Comparison of ENCODE assay signal across 25 mouse cellular contexts in the genomic region with DNA sequence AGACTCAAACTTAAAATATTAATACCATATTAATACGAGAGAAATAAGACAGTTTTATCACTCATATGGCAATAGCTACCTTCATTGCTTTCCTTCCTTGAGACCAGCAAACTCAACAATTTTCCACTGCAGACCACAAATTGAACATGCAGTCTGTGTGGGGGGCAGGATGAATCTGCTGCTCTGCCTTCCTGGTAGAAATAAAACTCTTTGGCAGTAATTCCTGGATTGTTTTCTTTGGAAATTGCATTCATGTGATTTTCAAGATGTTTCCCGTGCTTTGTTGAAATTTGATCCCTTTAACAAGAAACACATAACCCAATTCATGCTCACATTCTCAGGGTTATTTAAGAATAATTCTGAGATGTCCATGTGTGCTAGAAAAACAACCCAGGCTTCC.
DNase-seq lines count a peak whose midpoint lies in the region; ATAC-seq and TF ChIP-seq lines count a peak whose summit lies in the region.
"Had no signal": no experiment of that assay in that cellular context is flagged by ENCODE, and none has a peak within 500 bp of the region (broad histone marks: within the 10 kb centered on the region; RNA-seq: fewer than 3 reads in every experiment).

No protein-coding gene starts in this region.

- WGBS in embryonic facial prominence, embryonic 15.5 days: 21% methylated on average over 2 of the region's 2 CpGs
- WGBS in midbrain, embryonic 13.5 days: 82% methylated on average over 2 of the region's 2 CpGs

- in situ Hi-C loops in Patski (cut with MboI; ENCODE audit: low pct_unique_long_range_greater_than_20kb): no loop called here

- H3K4me2 ChIP-seq in embryonic facial prominence, embryonic 15.5 days (replicated peaks): no peak overlapping the region
- H3K4me2 ChIP-seq in midbrain, embryonic 13.5 days (replicated peaks): no peak overlapping the region
- H3K4me2 ChIP-seq: forebrain, embryonic 13.5 days; midbrain, embryonic 12.5 days had no signal

- H3K27me3 ChIP-seq in Patski: no peaks in the 10 kb centered on the region
- no peaks in the 10 kb centered on the region for H3K27me3 ChIP-seq in embryonic facial prominence, embryonic 15.5 days
- no peaks in the 10 kb centered on the region for H3K27me3 ChIP-seq in midbrain, embryonic 13.5 days
- H3K27me3 ChIP-seq: CH12.LX; forebrain, embryonic 13.5 days; midbrain, embryonic 12.5 days had no signal

- H3K36me3 ChIP-seq in embryonic facial prominence, embryonic 15.5 days: no peaks in the 10 kb centered on the region
- H3K36me3 ChIP-seq in midbrain, embryonic 13.5 days: no peaks in the 10 kb centered on the region
- H3K36me3 ChIP-seq: G1E; midbrain, embryonic 12.5 days had no signal

- H3K4me3 ChIP-seq in gastrocnemius, adult 2 months: no peak overlapping the region
- H3K4me3 ChIP-seq in embryonic facial prominence, embryonic 15.5 days (replicated peaks): no peak overlapping the region
- H3K4me3 ChIP-seq in midbrain, embryonic 13.5 days (replicated peaks): no peak overlapping the region
- H3K4me3 ChIP-seq: erythroblast, embryonic 14.5 days; forebrain, embryonic 13.5 days; midbrain, embryonic 12.5 days had no signal

- ATAC-seq in Patski: peak; percentile 21
- peak; percentile 60; the same call in 1 of the 2 replicates for ATAC-seq in embryonic facial prominence, embryonic 15.5 days (ENCODE audit: insufficient number of reproducible peaks, low FRiP score, low TSS enrichment, low read depth)
- ATAC-seq in inflammation-experienced regulatory T-cells, adult 6 months: no peak
- ATAC-seq in midbrain, embryonic 13.5 days: no peak
- ATAC-seq: forebrain, embryonic 13.5 days; hindbrain, embryonic 16.5 days; intestine, embryonic 16.5 days had no signal

- H3K4me1 ChIP-seq in embryonic facial prominence, embryonic 15.5 days: 0 out of 2 replicates have a peak, but pooled peaks cover 5% of the 10 kb centered on the region
- no peaks in the 10 kb centered on the region for H3K4me1 ChIP-seq in midbrain, embryonic 13.5 days (replicated peaks)
- H3K4me1 ChIP-seq: forebrain, embryonic 13.5 days; midbrain, embryonic 12.5 days had no signal

- no peak overlapping the region for H3K9ac ChIP-seq in embryonic facial prominence, embryonic 15.5 days
- H3K9ac ChIP-seq in midbrain, embryonic 13.5 days (replicated peaks): no peak overlapping the region
- H3K9ac ChIP-seq: forebrain, embryonic 13.5 days; midbrain, embryonic 12.5 days had no signal

- CTCF ChIA-PET in Patski (lab: Charles Lee): no interaction called here

- no peak for DNase-seq in gastrocnemius, adult 2 months
- no peak for DNase-seq in gastrocnemius, adult 8-10 months (ENCODE audit: low spot score in 2 of 2)
- peak; percentile 30 for DNase-seq in Patski (ENCODE audit: low read depth, low spot score)
- peak; percentile 31 for DNase-seq in skeletal muscle tissue, adult 2 months (ENCODE audit: low read depth, low spot score)
- DNase-seq: adrenal gland, postnatal 25 days; cerebellum, adult 11-12 months; cerebellum, postnatal 10 days; kidney, adult 9 months; kidney, postnatal 36 days; layer of hippocampus, postnatal 36 days; lung, adult 18-20 months; lung, postnatal 14 days; thymus, adult 2 months; thymus, postnatal 4 days had no signal

- peak overlapping the region; percentile 38 for H3K27ac ChIP-seq in gastrocnemius, adult 2 months
- peak overlapping the region; percentile 76 for H3K27ac ChIP-seq in embryonic facial prominence, embryonic 15.5 days (replicated peaks)
- H3K27ac ChIP-seq in midbrain, embryonic 13.5 days: no peak overlapping the region
- H3K27ac ChIP-seq: forebrain, embryonic 13.5 days; midbrain, embryonic 12.5 days; stomach, postnatal 0 days had no signal

- no peak for TF ChIP-seq CTCF in gastrocnemius, adult 2 months (IDR thresholded peaks at IDR 0.05)
- TF ChIP-seq CTCF in Patski (IDR thresholded peaks at IDR 0.05): no peak

- intact Hi-C loops in gastrocnemius, adult 2 months (cut with DNase I): no loop called here

- POLR2A ChIA-PET in Patski (lab: Charles Lee): no interaction called here

- no peaks in the 10 kb centered on the region for H3K9me3 ChIP-seq in embryonic facial prominence, embryonic 15.5 days (replicated peaks)
- H3K9me3 ChIP-seq in midbrain, embryonic 13.5 days: no peaks in the 10 kb centered on the region
- H3K9me3 ChIP-seq: forebrain, embryonic 13.5 days; G1E; midbrain, embryonic 12.5 days had no signal

Comparison
In these comparisons a context has a peak if more than half of its experiments do, and no peak if none do; other contexts are left out.
1. DNase-seq: peak in Patski (single experiment) and skeletal muscle tissue, adult 2 months (single experiment); none in gastrocnemius, adult 2 months (single experiment) and gastrocnemius, adult 8-10 months (0 of 2).
2. ATAC-seq: peak in Patski (single experiment) and embryonic facial prominence, embryonic 15.5 days (single experiment); none in inflammation-experienced regulatory T-cells, adult 6 months (single experiment) and midbrain, embryonic 13.5 days (single experiment).